Mouse (Mus musculus) 416B (cell line): ENCODE measurements around the gene Scrn3.

Experiments used
- DNase-seq: peaks from one replicate; pipeline ENCODE4 v3.0.0; 2011; ENCODE audit warnings: low read depth

The Scrn3 gene

GRCm38 (mm10) chr2:73275261-73276040 is 37.0 kb upstream of the Scrn3 start:
- DNase-seq, result no peak

GRCm38 (mm10) chr2:73276141-73276571 is 36.2 kb upstream of the Scrn3 start:
- no peak for DNase-seq

GRCm38 (mm10) chr2:73277021-73277708 is 35.2 kb upstream of the Scrn3 start:
- DNase-seq, result peak; percentile 37

GRCm38 (mm10) chr2:73277709-73278075 is 34.7 kb upstream of the Scrn3 start:
- no peak for DNase-seq

DNA sequence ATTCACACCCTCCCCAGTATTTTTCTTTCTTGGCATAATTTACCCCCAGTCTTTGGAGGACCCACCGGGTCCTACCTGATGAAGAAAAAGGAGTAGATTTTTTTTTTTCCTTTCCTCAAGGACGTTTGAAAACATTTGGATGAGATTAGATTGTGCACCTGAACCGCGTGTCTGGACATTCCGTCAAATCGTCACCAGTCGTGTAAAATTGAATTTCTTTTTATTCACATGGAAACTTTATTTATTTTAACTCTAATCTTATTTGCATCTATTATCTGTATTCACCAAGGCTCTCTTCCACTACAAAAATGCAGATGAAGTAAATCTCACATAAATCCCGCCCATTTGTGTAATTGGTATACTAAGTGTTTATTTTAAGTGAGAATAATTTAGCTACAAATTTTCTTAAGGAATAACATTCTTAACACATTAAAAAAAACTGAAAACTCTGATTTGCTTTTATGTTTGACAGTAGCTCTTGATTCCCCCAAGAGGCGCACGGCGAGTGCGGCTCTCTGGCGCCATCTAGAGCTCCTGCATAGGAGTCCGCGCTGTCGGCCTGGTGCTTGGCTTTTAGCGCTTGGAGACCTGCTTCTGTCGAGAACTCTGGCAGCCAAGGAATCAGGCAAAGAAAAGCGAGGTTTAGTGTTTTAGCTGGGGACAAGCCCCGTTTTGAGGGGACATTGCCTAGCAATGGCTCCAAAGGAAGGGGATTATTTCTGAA is 34.1 kb upstream of the Scrn3 start:
- DNase-seq, result peak; percentile 84

GRCm38 (mm10) chr2:73278869-73279268 is 33.5 kb upstream of the Scrn3 start:
- no peak for DNase-seq

GRCm38 (mm10) chr2:73279271-73280038 is 32.9 kb upstream of the Scrn3 start:
- DNase-seq, result no peak

DNA sequence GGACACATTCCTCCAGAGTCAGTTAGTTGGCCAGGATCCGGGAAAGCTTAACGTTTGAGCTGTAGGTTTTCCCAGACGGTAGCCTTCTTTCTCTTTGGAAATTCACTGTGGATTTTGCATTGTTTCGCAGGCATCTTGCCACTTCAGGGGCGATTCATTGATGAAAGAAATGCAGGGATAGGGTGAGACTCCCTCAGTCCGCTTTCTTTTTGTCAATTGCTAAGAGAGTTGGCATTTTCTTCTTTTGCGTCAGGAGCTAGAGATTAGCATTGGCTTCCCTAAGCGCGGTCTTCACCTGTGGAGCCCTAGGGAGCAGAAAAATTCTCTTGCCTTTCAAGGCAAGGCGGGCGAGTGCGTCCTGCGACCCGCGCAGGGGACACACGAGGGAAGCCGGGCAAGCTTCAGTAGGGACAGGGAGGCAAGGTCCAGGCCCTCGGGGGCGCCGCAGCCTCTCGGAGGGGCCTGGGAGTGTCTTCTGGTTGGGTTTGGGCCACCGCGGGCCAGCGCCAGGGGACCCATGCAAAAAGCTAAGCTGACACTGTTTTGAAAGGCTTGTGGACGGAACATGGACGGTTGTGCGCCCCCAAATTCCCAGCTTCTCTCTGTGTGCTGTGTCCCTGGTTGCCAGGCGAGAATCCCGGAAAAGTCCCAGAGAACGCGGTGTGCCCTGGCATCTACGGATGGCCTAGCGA is 31.9 kb upstream of the Scrn3 start:
- no peak for DNase-seq

DNA sequence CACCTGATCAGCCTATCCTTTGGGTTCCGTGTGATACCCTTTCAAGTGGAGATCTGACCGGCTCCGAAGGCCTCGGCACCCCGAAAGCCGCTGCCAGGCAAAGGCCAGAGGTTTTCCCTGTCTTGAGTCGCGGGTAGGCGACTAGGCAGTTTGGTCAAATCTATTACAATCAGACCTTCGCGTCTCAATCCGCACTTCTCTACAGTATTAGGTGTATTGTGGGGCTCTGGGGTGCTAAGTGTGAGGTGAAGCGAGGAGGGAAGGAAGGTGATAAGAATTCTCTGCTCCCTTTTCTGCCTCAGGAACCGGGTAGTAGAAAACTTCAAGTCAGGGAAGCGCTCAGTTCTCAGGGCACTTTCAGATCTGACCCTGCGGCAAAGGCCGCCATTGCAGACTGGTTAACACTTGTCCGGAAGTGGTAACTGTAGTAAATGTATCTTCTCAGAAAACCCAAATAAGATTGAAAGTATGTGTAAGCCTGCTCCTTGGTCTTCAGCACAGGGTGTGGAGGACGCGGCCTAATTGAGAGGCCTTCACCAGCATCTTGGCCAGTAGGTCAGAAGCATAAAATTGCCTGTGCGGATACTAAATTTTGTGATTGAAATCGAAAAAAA is 31.2 kb upstream of the Scrn3 start:
- no peak for DNase-seq

DNA sequence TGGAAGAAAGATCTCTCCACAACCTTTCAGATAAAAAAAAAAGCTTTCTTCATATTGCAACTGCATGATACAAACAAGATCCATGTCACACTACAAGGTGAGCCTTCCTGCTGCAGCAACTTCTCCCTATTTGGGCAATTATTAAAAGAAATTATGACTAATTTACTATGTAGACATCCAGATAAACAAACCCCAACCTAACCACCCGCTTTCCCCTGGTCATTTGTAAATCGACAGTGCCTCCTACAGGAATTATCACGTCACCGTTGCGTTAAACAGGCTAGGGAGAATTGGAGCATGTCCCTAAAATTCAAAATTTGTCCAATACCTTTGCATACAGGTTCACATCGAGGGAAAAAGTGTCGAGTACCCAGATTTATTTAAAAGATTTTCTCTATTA is 30.7 kb upstream of the Scrn3 start:
- DNase-seq, result peak; percentile 62

DNA sequence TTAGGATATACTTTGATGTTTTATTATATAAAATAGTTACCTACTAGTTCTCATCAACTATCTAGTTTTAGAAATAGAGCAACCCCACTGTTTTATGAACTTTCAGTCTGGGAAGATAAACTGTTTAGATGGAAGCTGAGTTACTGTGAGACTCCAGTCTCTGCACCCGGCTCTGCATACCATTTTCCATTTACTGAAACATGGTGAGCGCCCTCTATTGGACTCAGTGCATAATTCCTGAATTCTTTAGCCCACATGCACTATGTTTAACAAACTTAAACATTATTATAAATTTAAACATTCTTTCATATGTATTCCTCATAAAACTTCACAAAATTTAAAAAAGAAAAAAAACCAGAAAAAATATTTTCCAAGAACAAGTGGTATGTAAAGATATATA is 26.8 kb upstream of the Scrn3 start:
- DNase-seq, result peak; percentile 65

- DNase-seq, result no peak
Measured at GRCm38 (mm10) chr2:73291130-73291529, 21.3 kb upstream of the Scrn3 start.

DNA sequence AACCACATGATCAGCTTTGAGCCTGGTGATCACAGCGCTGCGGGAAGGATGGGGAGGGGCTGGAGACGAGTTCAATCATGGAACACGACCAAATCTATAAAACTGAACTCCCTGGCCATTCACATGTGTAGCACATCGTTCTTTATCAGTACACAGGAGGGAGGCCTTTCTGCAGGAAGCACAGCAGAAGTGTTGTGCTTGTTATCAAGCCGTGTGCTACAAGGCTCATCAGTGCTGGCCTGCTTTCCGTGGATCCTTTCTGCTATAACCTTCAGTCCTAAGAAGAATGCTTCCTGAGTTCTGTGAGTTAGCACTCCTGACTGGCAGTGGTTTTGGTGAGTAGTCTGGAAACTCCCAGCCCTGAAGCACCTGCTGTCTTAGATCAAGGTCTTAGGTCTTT is 17.4 kb upstream of the Scrn3 start:
- DNase-seq, result no peak

GRCm38 (mm10) chr2:73298154-73298553 is 14.2 kb upstream of the Scrn3 start:
- DNase-seq, result no peak

- DNase-seq, result no peak
Measured at GRCm38 (mm10) chr2:73298841-73299240, 13.6 kb upstream of the Scrn3 start.

GRCm38 (mm10) chr2:73301979-73302378 is 10.4 kb upstream of the Scrn3 start:
- no peak for DNase-seq

DNA sequence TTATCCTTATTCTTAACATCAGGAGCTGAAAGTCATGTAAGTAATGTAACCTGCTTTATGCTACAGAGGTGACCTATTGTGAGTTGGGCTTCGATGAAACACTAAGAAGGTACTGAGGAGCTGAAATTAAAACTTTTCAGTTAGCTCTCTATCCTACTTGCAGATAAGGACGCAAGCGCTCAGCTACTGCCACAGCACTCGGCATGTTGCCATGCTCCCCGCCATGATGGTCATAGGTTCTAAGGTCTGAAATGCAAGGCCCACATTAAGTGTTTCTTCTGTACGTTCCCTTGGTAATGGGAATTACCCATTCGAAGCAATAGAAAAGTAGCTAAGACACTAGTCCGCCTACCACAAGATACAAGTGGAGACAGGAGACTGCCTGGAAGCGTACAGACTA is 9.7 kb upstream of the Scrn3 start:
- DNase-seq, result no peak

DNA sequence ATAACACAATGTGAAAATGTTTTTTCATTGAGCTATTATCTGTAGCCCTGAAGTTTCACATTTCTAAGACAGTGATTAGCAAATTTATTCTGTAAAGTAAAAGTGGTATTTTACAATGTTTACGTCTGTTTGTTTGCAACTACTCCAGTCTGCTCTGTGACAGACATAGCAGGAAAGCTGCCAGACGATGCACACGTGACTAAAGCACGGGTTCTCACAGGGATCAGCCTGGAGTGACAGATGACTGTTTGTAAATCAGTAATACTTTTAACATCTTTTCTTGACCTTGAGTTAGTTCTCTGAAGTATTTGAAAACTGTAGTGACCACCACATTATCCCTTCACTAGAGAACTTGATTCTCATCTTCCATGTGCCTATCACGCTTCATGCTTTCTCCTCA is 7.9 kb upstream of the Scrn3 start:
- DNase-seq, result no peak

GRCm38 (mm10) chr2:73306006-73306405 is 6.4 kb upstream of the Scrn3 start:
- no peak for DNase-seq

DNA sequence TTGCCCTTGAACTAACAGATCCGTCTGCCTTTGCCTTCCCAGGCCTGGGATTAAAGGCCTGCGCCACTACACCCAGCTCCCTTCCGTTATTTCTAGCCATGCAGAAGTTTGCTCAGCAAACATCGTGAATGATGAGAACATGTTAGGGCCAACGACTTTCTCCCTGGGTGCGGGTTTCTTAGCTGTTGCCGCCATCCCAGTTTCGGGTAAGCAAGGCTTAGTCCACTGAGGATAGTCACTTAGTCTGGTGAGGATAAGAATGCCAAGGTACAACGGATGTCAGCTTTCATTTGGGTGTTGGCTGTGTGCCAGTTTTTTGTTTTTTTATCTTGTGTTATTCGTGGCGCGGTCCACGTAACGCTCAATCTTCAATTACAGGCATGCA is 708 bp downstream of the Scrn3 start:
- DNase-seq, result peak; percentile 87

DNA sequence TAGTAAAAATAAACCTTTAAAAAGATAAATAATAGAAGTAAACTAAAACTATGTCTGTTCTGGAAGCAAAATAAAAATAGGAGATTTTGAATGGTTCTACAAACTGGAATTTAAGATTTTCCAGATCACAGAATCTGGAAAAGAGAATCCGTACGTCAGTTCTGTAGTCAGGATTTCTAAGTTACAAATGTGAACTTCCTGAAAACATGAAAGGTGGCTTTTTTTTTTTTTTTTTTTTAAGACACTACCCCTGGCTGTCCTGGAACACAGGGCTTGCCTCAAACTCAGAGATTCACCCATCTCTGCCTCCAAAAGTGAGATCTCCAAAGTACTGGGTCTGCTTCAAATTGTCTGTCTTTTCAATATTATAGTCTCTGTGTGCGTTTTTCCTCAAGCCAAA is 1.9 kb downstream of the Scrn3 start:
- DNase-seq, result no peak
